Mouse (Mus musculus) lung, postnatal 14 days (tissue): ENCODE measurements around the gene Zfp358.

ENCODE experiments used
- DNase-seq: peaks from one replicate; pipeline ENCODE4 v3.0.0; 2021

Zfp358 gene

DNA sequence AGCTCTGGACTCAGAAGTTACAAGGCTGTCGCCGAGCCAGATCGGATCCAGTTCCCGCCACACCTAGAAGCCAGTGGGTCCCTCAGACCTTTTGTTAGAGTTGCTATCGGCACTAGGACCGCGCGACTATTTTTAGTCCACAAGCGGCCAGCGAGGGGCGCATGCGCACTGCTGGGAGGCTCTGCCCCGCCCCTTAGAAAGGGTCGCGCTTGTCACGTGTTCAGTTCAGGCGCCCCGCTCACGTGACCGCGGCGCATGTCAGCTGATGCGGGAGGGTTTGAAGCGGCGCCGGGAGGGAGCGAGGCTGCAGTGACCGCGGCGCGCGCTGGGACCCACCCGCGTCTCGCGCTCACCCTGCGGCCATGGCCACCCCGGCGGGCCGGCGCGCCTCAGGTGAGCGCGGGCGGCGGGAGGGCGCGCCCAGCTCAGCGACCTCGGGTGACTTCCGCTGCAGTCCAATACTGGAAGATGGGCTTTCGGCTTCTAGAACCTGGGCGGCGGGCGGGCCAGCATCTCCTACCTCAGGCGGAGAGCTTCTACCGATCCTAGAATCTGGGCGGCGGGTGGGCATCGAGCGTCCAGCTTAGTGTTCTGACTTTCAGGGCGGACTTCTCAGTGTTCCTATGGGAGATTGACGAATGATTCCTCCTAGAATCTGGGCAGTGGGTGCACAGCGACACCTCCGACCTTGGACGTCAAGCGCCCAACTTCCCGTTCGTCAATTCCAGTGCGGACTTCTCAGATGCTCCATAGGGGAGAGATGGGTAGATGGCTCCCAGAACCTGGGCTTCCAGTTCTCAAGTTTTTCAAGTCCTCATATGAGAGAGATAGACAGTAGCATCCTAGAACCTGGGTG lies 7.5 kb downstream of the Zfp358 start, which contains the start of gene Mcoln1:
TSS of gene Mcoln1 (plus strand) at position 223 of the 856 bp plus-strand sequence.
- peak; percentile 98 for DNase-seq

DNA sequence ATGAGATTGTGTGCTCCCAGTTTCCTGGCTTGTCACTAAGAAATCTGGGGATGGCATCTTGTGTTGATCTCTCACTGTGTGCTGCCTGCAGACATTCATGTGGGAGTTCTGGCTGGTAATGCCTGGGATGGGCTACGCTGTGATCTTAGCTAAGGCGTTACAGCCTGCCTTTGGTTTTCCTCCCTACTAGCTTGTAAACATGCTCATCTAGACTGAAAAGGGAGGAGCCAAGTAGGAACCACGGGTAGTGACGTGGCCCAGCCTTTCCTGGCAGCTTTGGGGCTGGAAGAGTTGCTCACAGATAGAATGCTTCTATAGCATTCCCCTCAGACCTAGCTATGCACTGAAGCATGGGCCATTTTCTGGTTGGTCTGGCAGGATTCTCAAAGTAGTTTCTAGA lies 9.3 kb downstream of the Zfp358 start:
- no peak for DNase-seq

DNA sequence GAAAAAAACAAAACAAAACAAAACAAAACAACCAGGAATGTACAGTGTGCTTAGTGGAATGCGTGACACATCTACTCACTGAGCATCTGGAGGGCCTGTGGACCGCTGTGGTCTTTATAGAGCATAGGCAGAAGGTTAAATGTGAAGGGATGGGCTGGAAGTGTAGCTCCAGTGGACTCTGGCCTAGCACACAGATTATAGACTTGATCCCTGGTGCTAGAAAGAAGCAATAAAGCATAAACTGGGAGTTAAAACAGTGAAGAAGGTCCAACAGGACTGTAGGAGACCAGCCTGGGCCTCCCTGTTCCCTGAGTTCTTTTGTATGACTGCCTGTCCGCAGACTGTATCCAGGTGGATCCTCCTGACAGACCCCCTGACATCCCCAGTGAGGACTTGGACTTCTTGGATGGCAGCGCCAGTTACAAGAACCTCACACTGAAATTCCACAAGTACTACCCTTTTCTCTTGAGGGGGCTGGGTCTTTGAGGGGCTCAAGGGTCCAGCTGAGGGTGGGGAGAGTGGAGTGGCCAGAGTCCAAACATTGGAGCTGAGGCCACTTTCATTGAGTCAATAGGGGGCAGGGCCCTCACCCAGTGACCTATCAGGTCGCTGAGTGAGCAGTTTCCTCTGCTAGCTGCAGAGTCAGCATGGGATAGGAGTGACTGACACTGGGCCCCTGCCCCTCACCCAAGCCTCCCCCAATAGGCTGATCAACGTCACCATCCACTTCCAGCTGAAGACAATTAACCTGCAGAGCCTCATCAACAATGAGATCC lies 15.2 kb downstream of the Zfp358 start:
- no peak for DNase-seq

DNA sequence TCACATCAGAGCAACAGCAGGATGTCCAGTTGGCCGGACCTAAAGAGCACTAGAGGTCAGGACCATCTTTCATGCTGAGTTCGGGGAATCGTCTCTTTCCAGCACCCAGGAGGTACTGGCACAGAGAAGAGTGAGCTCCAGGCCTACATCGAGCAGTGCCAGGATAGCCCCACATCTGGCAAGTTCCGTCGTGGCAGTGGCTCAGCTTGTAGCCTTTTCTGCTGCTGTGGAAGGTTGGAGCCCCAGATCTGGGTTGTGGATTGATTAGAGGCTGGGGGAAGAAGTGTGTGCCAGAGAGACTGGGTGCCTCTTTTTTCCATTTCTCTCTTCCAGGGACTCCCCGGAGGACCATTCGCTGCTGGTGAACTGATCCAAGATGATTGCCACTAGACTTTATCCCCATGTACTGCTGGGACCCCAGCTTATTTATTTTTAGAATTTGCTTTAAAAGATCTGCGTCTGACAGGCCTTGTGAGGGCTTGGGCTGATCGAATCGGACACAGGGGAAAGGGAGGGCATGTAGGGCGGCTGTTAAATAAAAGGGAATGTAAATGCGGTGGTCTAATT lies 21.8 kb downstream of the Zfp358 start:
- DNase-seq: no peak

DNA sequence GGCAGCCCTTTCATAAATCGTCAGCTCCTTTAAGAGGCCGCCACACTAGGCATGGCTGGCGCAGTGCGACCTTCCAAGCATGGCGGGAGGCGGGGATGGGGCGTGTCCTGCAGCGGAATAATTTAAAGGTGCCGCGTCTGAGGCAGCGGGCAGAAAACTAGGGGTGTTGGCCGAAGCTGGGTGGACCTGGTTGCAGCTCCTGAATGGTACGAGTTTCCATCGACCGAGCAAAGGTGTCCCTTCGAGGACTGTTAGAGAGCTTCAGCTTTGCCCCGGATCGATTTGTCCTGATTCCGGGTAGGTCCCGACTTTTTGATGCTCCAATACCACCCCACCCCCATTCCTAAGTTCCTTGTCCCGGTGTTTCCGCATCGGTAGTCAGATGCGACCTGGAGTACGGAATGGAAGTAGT lies 22.3 kb downstream of the Zfp358 start, which contains the start of gene Pnpla6:
TSS of gene Pnpla6 (plus strand) at position 125 of the 412 bp plus-strand sequence.
- DNase-seq: peak; percentile 92

DNA sequence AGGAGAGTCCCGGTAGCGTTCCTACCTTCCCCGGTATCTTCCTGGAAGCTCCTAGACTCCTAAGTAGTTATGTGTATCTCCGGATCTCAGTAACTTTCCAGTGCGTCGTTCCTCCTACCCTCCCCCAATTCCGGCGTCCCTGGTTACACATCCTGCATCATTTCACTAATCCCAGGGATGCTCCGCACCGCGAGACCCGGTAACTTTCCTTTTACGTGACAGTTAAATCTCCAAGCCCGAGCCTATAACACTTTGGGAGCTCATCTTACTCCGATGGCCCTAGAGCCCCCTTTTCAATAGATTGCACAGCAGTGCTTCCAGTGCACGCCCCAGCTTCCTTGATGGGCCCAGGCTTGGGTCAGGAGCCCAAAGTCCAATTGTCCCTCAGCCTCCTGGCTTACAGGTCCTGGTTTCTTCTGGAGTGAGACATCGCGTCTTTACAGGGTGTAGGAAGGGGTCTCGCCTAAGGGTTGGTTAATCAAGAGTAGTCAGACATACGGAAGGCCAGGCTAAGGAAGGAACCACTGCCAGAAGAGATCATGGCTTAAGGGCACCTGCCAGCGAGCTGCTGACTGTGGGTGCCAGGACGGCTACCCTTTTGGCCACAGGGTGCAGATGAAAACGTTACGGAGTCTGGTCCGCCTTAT lies 23.0 kb downstream of the Zfp358 start:
- peak; percentile 42 for DNase-seq

DNA sequence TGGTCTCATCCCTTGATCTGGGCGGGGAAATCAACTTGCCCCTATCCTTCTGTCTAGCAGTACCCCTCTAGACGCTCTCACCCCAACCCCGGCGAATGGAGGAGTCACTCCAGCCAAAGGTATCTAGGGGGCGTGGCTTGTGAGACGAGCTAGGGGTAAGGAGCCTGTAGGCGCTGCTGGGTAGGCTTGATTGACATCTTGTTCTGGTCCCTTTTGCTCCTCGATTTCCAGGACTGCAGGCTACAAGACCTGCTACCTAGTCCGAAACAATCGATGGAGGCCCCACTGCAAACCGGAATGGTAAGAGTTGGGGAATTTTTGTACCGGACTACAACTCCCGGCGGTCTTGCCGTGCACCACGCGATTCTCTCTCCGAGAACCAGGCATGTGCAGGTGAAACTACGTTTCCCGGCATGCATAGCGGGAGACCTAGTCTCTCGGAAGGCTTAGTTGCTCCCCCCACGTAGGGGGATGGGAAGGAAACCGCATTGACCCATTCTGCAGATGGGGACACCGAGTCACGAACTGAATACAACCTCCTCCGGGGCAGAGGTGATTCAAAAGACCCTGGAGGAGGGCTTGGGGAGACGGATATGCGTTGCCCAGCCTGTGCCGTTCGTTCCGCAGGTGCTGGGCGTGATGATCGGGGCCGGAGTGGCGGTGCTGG lies 23.6 kb downstream of the Zfp358 start:
- DNase-seq: peak; percentile 93

DNA sequence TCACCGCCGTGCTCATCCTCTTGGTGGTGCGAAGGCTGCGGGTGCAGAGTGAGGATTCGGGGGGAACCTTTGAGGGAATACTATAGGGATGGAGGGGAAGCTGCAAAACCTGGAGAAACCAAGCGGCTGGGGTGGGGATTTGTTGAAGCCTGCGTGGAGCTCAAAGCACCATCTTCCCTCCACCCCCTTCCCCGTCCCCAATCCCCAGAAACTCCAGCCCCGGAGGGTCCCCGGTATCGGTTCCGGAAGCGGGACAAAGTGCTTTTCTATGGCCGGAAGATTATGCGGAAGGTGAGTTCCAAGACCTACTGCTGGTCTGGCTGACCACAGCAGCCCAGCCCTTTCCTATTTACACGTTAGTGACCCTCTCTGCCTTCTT lies 24.2 kb downstream of the Zfp358 start:
- DNase-seq: peak; percentile 33

DNA sequence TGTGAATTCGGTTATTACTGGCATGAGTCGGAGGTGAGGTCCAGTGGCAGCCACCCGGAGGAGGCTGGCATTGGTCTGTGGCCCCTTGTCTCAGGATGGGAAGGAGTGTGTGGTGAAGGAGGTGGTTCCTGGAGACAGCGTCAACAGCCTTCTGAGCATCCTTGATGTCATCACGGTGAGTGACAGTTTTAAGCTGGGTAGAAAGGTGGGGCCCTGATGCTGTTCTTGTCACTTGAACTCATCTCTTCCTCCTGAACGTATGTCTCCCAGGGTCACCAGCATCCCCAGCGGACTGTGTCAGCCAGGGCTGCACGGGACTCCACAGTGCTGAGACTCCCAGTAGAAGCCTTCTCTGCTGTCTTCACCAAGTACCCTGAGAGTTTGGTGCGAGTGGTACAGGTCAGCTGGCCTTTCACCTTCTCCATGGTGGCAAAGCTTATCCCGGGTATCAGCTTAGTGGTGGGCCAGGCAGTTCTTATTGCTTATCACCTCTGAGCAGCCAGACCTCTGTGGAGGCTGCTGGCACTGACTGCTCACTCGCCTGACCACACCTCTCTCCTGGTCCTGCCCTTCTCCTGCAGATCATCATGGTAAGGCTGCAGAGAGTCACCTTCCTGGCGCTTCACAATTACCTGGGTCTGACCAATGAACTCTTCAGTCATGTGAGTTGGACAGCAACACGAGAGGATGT lies 29.2 kb downstream of the Zfp358 start:
- DNase-seq: no peak

DNA sequence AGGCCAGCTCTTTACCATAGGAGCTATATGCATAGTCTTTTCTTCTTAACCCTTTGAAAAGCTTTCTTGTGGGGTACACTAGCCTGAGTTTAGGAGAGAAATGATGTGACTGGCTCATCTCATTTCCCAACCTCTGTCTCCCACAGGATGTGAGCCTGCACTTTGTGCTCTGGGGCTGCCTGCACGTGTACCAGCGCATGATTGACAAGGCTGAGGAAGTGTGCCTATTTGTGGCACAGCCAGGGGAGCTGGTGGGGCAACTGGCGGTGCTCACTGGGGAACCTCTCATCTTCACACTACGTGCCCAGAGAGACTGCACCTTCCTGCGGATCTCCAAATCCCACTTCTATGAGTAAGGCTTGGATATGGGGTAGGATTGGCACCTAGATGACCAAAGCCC lies 37.9 kb downstream of the Zfp358 start:
- no peak for DNase-seq

DNA sequence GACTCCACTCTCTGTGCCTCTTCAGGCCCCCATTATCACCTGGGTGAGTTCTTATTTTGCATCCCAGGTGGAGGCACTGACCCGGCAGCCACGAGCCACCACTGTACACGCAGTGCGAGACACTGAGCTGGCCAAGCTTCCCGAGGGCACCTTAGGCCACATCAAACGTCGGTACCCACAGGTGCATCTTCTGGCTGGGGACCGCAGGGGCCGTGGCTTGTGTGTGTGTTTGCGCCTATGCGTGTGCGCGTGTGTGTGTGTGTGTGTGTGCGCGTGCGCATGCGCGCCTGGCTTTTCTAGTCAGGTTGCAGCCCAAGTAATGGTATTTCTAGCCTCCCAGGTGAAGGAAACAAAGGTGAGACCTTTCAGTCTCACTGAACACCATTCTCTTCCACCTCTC lies 39.0 kb downstream of the Zfp358 start:
- DNase-seq: no peak

DNA sequence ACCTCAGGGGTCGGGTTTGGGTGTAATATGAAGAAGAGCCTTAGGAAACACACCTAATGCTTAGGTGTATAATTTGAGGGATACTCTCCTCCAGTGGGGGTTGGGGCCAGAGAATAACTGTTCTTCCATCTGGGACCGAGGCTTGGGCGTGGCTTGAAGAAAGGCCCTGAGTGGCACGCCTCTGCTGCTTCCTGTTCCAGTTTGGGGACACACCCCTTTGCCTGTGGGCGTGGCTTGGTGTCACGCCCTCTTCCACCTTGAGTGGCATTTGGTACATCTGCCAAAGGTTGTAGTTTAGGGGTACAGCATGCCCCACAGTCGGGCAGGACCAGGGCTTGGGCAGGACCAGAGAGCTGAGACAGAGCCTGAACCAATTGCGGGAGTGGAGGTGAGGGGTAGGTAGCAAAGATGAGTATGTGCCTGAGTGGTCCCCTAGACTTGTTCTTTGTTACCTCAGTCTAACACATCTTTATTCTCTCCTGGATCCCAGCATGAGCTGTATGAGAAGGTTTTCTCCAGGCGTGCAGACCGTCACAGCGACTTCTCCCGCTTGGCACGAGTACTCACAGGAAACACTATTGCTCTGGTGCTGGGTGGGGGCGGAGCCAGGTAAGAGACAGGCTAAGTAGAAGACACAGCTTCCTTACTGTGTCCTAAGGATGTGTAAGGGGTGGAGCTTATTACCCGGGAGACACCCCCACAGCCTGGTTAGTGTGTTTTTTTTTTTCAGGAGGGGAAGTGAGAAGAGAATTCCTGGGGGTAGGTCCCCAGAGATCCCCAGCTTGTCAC lies 43.3 kb downstream of the Zfp358 start:
- no peak for DNase-seq

DNA sequence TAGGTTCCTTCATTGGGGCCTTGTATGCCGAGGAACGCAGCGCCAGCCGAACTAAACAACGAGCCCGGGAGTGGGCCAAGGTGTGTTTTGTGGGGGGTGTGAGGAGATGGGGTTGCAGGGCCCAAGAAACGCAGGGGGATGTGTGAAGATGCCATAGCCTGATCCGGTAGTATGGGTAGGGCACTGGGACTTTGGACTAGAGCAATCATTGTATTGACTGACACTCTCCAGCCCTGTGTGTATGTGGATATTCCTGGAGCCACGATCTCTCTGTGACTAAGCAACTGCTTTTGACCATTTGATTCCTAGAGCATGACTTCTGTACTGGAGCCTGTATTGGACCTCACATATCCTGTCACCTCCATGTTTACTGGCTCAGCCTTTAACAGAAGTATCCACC lies 44.0 kb downstream of the Zfp358 start:
- no peak for DNase-seq

DNA sequence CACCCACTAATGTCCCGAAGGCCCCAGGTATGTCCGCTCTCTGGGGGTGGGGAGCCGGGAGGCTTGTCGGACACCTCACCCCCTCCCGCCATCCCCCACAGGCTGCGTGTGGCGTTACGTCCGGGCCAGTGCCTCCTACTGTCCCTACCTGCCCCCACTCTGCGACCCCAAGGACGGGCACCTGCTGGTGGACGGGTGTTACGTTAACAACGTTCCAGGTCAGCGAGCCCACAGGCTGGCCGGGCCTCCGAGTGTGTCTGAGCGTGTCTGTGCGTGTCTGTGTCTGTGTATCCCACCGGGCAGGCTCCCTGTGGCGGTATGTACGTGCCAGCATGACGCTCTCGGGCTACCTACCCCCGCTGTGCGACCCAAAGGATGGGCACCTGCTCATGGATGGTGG lies 44.7 kb downstream of the Zfp358 start:
- DNase-seq: no peak

DNA sequence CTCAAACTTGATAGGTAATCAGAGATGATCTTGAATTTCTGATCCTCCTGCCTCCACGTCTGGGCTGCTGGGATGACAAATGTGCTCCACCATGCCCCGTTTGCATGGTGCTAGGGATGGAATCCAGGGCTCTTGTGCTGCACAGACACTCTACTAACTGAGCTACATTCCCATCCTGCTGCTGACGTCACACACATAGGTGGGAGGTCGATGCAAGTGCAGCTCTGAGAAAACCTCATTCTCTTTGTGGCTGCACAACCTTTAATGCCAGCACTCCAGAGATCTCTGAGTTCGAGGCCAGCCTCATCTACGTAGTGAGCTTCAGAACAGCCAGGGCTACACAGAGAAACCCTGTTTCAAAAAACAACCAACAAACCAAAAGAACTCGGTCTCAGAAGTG lies 46.2 kb downstream of the Zfp358 start:
- no peak for DNase-seq

DNA sequence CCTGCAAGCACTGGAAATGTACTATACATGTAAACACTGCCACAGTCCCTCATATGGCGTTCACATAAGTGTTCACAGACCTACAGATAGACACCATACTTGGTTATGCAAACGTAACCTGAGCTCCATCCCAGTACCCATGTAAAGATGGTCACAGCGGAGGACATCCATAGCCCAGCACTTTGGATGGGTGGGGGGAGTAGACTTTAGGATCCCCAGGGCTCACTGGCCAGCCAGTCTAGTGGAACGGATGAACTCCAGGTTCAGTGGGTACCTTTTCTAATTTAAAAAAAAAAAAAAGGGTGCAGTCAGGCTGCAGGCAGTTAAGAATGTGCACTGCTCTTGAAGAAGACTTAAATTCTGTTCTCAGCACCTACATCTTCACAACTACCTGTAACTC lies 47.1 kb downstream of the Zfp358 start:
- DNase-seq: no peak

DNA sequence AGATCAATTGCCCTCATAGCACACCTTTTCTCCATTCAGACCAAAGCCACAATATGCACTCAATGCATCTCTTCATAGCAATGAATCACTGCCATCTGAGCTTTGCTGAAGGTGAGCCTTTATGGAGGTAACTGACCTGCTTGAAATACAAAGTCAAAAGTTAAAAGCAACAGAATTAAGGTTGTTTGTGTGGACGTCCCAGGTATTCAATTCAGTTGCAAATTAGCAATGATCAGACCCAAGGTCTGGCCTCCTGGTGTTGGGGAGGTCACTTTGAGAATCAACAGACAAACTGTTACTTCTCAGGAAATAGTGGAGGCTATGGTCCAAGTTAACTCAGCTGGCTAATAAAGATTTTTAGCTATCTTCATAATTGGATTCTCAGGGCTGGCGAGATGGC lies 53.6 kb downstream of the Zfp358 start:
- DNase-seq: no peak
